Mouse (Mus musculus): ENCODE measurements around the gene Dpm1.

DNA sequence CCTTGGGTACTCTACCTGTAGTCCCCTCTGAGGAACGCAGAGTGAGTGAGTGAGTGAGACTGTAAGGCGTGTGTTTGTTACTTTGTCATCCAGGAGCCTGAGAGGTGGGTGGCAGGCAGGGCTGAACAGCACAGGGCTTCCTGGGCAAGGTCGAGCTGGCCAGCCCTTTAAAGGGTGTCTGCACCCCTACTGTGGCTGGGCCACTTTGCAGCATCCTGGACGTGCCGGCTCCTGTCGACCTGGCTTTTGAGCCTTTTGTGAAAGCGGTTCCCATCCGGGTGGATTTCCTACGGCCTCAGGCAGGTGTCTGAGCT lies 60.6 kb downstream of the Dpm1 start:
- TF ChIP-seq POLR2A (IDR thresholded peaks at IDR 0.05; ENCODE audit: borderline replicate concordance, extremely low read depth, low read depth, low read length) (no peak), CTCF (IDR thresholded peaks at IDR 0.05; ENCODE audit: insufficient read depth, low read length) (no peak)

Measured in lung, adult 2 months (tissue).